Mouse (Mus musculus): ENCODE results near the gene Meltf.

The Meltf gene

GRCm38 (mm10) chr16:31893396-31894141 is 15.0 kb downstream of the Meltf start:
- in situ Hi-C loops (cut with MboI, MseI), result no loop called here

- in situ Hi-C loops (cut with MboI, MseI), result no loop called here
These were observed 18.6 kb downstream of the Meltf start for GRCm38 (mm10) chr16:31896971-31897774.

- in situ Hi-C loops (cut with MboI, MseI), result no loop called here
These were observed 20.1 kb downstream of the Meltf start for GRCm38 (mm10) chr16:31898546-31899326.

- in situ Hi-C loops (cut with MboI, MseI), result no loop called here
These were observed 23.3 kb downstream of the Meltf start for GRCm38 (mm10) chr16:31901886-31902285.

GRCm38 (mm10) chr16:31903239-31903638 is 24.6 kb downstream of the Meltf start:
- in situ Hi-C loops (cut with MboI, MseI), result no loop called here

- in situ Hi-C loops (cut with MboI, MseI), result no loop called here
These were observed 26.7 kb downstream of the Meltf start for GRCm38 (mm10) chr16:31905331-31905730.

- in situ Hi-C loops (cut with MboI, MseI), result no loop called here
These were observed 27.5 kb downstream of the Meltf start for GRCm38 (mm10) chr16:31905891-31906825.

- in situ Hi-C loops (cut with MboI, MseI), result no loop called here
These were observed 28.3 kb downstream of the Meltf start for GRCm38 (mm10) chr16:31906896-31907295.

- in situ Hi-C loops (cut with MboI, MseI), result no loop called here
These were observed 30.3 kb downstream of the Meltf start for GRCm38 (mm10) chr16:31908959-31909358.

- in situ Hi-C loops (cut with MboI, MseI), result loop anchor here (10.0 kb wide), 1 partner anchor 56 kb away; no protein-coding TSS in a partner anchor
These were observed 31.8 kb downstream of the Meltf start for GRCm38 (mm10) chr16:31910281-31910847.

GRCm38 (mm10) chr16:31917776-31918175 is 39.2 kb downstream of the Meltf start:
- in situ Hi-C loops (cut with MboI, MseI), result loop anchor here (5.0 to 10.0 kb wide), 2 partner anchors 40 to 63 kb away; partner anchors contain the start of gene Meltf

- in situ Hi-C loops (cut with MboI, MseI), result loop anchor here (5.0 to 10.0 kb wide), 2 partner anchors 41 to 63 kb away; partner anchors contain the start of gene Meltf
These were observed 39.7 kb downstream of the Meltf start for GRCm38 (mm10) chr16:31918248-31918724.

GRCm38 (mm10) chr16:31924368-31924767 is 45.8 kb downstream of the Meltf start:
- in situ Hi-C loops (cut with MboI, MseI), result no loop called here

- in situ Hi-C loops (cut with MboI, MseI), result no loop called here
These were observed 47.5 kb downstream of the Meltf start for GRCm38 (mm10) chr16:31926091-31926490.

GRCm38 (mm10) chr16:31926547-31927182 is 48.1 kb downstream of the Meltf start:
- in situ Hi-C loops (cut with MboI, MseI), result no loop called here

GRCm38 (mm10) chr16:31927412-31927811 is 48.8 kb downstream of the Meltf start:
- in situ Hi-C loops (cut with MboI, MseI), result no loop called here

- in situ Hi-C loops (cut with MboI, MseI), result no loop called here
These were observed 52.7 kb downstream of the Meltf start for GRCm38 (mm10) chr16:31931330-31931729.

GRCm38 (mm10) chr16:31932255-31932654 is 53.6 kb downstream of the Meltf start:
- in situ Hi-C loops (cut with MboI, MseI), result no loop called here

GRCm38 (mm10) chr16:31932840-31933697 is 54.5 kb downstream of the Meltf start:
- in situ Hi-C loops (cut with MboI, MseI), result no loop called here
